Mouse (Mus musculus) myocyte (in vitro differentiated cells): ENCODE data around the gene Plin3. TPM values are rescaled to one million over a fixed set of nuclear protein-coding genes. Genes with fewer than 3 reads are reported as not detected.

Experiments used
- H3K27me3 ChIP-seq: one replicate; pipeline ENCODE4 v1.6.1; 2011; ENCODE audit not compliant: control insufficient read depth, insufficient read depth, insufficient read length
- H3K36me3 ChIP-seq: one replicate; pipeline ENCODE4 v1.6.1; 2011; ENCODE audit not compliant: control insufficient read depth, insufficient read depth
- H3K4me2 ChIP-seq: one replicate; pipeline ENCODE4 v1.6.1; 2011; ENCODE audit warnings: low read depth, control low read depth
- H3K4me3 ChIP-seq: one replicate; pipeline ENCODE4 v1.5.1; 2011; ENCODE audit warnings: mild to moderate bottlenecking, control low read depth, moderate library complexity
- H3K79me2 ChIP-seq: one replicate; pipeline ENCODE4 v1.6.1; 2011; ENCODE audit not compliant: control insufficient read depth, insufficient read depth
- H3ac ChIP-seq: one replicate; pipeline ENCODE4 v1.6.1; 2011; ENCODE audit not compliant: control insufficient read depth, insufficient read length
- CEBPB ChIP-seq: IDR thresholded peaks from 2 replicates; pipeline ENCODE4 v1.6.1; 2011; ENCODE audit warnings: mild to moderate bottlenecking, moderate library complexity; ENCODE audit not compliant: poor library complexity, insufficient read depth, severe bottlenecking
- E2F4 ChIP-seq: IDR thresholded peaks from one replicate; pipeline ENCODE4 v1.6.1; 2011; ENCODE audit warnings: mild to moderate bottlenecking, control low read depth, moderate library complexity; ENCODE audit not compliant: insufficient read depth
- MAX ChIP-seq: IDR thresholded peaks from one replicate; pipeline ENCODE4 v1.6.1; 2011; ENCODE audit warnings: low read depth, mild to moderate bottlenecking, control low read depth
- MYOD1 ChIP-seq, 3 experiments: IDR thresholded peaks; one replicate each; pipeline ENCODE4 v1.6.1; 2011; ENCODE audit warnings: control low read depth in 2 of 3, low read depth in 2 of 3, mild to moderate bottlenecking in 2 of 3, moderate library complexity in 1 of 3; ENCODE audit not compliant: insufficient read length in 2 of 3, control insufficient read depth in 1 of 3
- MYOG ChIP-seq, 3 experiments: IDR thresholded peaks; one replicate each; pipeline ENCODE4 v1.6.1; 2011; ENCODE audit warnings: control low read depth in 2 of 3, low read depth in 2 of 3, mild to moderate bottlenecking in 2 of 3; ENCODE audit not compliant: insufficient read length in 2 of 3, control insufficient read depth in 1 of 3, insufficient read depth in 1 of 3
- POLR2A ChIP-seq: IDR thresholded peaks from one replicate; pipeline ENCODE4 v1.6.1; 2011; ENCODE audit warnings: low read depth, mild to moderate bottlenecking, control low read depth, moderate library complexity; ENCODE audit not compliant: insufficient read length
- POLR2AphosphoS2 ChIP-seq: IDR thresholded peaks from one replicate; pipeline ENCODE4 v1.6.1; 2011; ENCODE audit warnings: low read depth, control low read depth; ENCODE audit not compliant: insufficient read length
- REST ChIP-seq: IDR thresholded peaks from one replicate; pipeline ENCODE4 v1.6.1; 2011; ENCODE audit warnings: mild to moderate bottlenecking, control low read depth, moderate library complexity; ENCODE audit not compliant: insufficient read depth, insufficient read length
- SRF ChIP-seq: IDR thresholded peaks from one replicate; pipeline ENCODE4 v1.6.1; 2011; ENCODE audit warnings: low read depth; ENCODE audit not compliant: control insufficient read depth, insufficient read length
- TCF12 ChIP-seq: IDR thresholded peaks from one replicate; pipeline ENCODE4 v1.6.1; 2011; ENCODE audit warnings: mild to moderate bottlenecking, control low read depth; ENCODE audit not compliant: poor library complexity, insufficient read depth, severe bottlenecking
- TCF3 ChIP-seq: IDR thresholded peaks from one replicate; pipeline ENCODE4 v1.6.1; 2011; ENCODE audit warnings: low read depth, control low read depth; ENCODE audit not compliant: insufficient read length
- USF1 ChIP-seq: IDR thresholded peaks from one replicate; pipeline ENCODE4 v1.6.1; 2011; ENCODE audit warnings: low read depth, mild to moderate bottlenecking, control low read depth, moderate library complexity
- polyA plus RNA-seq: library from polyadenylated mRNA; unstranded; fragments of >200 nt; fragmentation: generic; extraction: Trizol; gene quantifications from one replicate; pipeline ENCODE4 v1.2.1, GENCODE M21; 2012; ENCODE audit warnings: missing spikeins

The Plin3 gene
- polyA plus RNA-seq, 1 experiment: 44.8 TPM

DNA sequence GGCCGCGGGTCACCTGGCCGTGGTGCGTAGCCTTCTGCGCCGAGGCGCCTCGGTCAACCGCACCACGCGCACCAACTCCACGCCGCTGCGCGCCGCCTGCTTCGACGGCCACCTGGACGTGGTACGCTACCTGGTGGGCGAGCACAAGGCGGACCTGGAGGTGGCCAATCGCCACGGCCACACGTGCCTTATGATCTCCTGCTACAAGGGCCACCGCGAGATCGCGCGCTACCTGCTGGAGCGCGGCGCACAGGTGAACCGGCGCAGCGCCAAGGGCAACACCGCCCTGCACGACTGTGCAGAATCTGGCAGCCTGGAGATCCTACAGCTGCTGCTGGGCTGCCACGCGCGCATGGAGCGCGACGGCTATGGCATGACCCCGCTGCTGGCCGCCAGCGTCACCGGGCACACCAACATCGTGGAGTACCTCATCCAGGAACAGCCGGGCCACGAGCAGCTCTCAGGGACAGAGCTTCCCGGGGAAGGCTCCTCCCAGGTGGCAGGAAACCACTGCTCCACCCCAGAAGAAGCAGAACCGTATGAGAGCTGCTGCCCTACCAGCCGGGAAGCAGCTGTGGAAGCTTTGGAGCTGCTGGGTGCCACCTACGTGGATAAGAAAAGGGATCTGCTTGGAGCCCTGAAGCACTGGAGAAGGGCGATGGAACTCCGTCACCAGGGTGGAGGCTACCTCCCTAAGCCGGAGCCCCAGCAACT lies 35.3 kb downstream of the Plin3 start:
- no peak for TF ChIP-seq SRF
- TF ChIP-seq MYOG (IDR thresholded peaks at IDR 0.05; ENCODE audit: control insufficient read depth in 1 of 3, insufficient read depth in 1 of 3, insufficient read length in 2 of 3, low read depth in 2 of 3): peak in 1 of 3 experiments; percentile 26
- peak in 1 of 3 experiments; percentile 7 for TF ChIP-seq MYOD1 (IDR thresholded peaks at IDR 0.05; ENCODE audit: control insufficient read depth in 1 of 3, insufficient read length in 2 of 3, low read depth in 2 of 3)
- TF ChIP-seq POLR2A: peak; percentile 4
- peaks cover 7% of the 10 kb centered on the region for H3K36me3 ChIP-seq

DNA sequence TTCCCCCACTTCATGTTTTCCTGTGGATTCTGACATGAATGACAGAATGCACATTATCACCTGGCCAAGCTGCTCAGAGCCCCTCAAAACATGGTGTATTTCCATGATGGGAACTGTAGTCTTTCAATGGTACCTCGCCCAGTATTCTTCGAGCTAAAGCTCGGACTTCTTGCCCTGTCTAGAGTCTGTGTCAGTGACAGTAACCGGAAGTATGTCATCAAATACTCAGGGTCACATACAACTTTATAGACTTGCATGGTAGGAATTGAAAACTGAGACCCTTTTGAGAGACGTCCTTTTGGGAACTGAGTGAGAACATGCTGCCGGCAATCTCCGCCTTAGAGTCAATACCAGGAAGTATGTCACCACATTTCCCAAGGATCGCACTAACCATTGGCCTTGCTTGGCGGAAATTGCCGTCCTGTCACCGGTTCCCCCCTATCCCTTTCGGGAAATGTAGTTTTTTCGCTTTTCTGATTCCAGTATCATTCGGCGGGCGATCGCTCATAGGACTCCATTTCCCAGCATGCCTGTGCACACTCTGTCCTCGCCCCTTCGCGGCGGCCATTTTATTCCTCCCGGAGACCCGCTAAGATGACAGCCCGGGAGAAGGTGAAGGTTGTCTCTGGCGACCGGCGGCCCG lies 36.3 kb downstream of the Plin3 start, which contains the start of gene Fem1a:
Fem1a (plus strand) TSS at position 572 of the 643 bp plus-strand sequence.
- Histone ChIP-seq H3K4me3 (peak within 1 kb of the TSS; percentile 50), H3K36me3 (peaks cover 7% of the 10 kb centered on the region), H3K79me2 (peaks cover 36% of the 10 kb centered on the region), H3ac (peak within 1 kb of the TSS; percentile 80), H3K4me2 (peak within 1 kb of the TSS; percentile 98), H3K27me3 (no peaks in the 10 kb centered on the region)
- TF ChIP-seq TCF12: no peak
- peak; percentile 2 for TF ChIP-seq MAX

More for the DNA sequence above, 35.3 kb downstream of the Plin3 start:
- peaks cover 40% of the 10 kb centered on the region for H3K79me2 ChIP-seq
- H3K4me3 ChIP-seq: peak overlapping the region; percentile 50
- peak overlapping the region; percentile 80 for H3ac ChIP-seq
- H3K27me3 ChIP-seq: no peaks in the 10 kb centered on the region
- H3K4me2 ChIP-seq: peak overlapping the region; percentile 77

DNA sequence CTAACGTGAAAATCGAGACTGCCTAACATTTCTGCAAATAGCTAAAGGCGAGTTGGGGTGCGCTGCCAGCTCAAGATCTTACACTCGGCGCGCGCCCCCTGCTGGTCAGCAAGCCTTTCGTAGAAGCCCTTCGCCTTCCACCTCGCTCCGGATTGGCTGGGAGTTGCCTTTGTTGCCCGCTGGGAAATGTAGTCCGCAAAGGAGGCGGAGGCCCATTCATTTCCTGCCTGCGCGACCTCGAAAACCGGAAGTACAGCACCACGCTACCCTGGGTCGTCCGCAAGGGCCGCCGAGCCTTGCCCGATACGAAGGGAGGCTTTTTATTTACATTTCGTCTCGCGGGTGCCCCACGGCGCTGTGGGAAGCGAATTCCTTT lies 36.8 kb downstream of the Plin3 start:
- TF ChIP-seq MYOD1 (IDR thresholded peaks at IDR 0.05; ENCODE audit: control insufficient read depth in 1 of 3, insufficient read length in 2 of 3, low read depth in 2 of 3) (no peak), TCF3 (no peak), POLR2A (peak; percentile 65), E2F4 (no peak), SRF (peak; percentile 44), CEBPB (no peak), USF1 (no peak), MYOG (IDR thresholded peaks at IDR 0.05; ENCODE audit: control insufficient read depth in 1 of 3, insufficient read depth in 1 of 3, insufficient read length in 2 of 3, low read depth in 2 of 3) (no peak), POLR2AphosphoS2 (peak; percentile 42), MAX (no peak), TCF12 (no peak), REST (no peak)
- peak overlapping the region; percentile 50 for H3K4me3 ChIP-seq
- H3K79me2 ChIP-seq: peaks cover 35% of the 10 kb centered on the region
- peak overlapping the region; percentile 98 for H3K4me2 ChIP-seq
- H3ac ChIP-seq: no peak overlapping the region
- no peaks in the 10 kb centered on the region for H3K27me3 ChIP-seq
- peaks cover 7% of the 10 kb centered on the region for H3K36me3 ChIP-seq

DNA sequence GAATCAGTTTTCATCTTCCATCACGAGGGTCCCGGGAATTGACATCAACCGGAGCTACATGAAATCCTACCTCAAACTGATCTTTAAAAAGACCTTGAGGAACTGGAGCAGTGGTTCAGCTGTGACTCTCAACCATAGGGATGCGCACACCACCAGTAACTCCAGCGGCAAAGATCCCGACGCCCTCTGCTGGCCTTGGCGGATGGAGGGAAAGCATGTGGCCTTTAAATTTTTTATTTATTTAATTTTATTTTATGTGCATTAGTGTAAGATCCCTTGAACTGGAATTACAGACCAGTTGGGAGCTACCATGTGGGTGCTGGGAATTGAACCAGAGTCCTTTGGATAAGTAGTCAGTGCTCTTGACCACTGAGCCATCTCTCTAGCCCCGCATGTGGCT lies 37.2 kb downstream of the Plin3 start:
- Histone ChIP-seq H3K27me3 (no peaks in the 10 kb centered on the region), H3K4me2 (peak overlapping the region; percentile 64), H3ac (no peak overlapping the region), H3K36me3 (peaks cover 4% of the 10 kb centered on the region), H3K4me3 (peak overlapping the region; percentile 50), H3K79me2 (peaks cover 31% of the 10 kb centered on the region)
- TF ChIP-seq MYOG (IDR thresholded peaks at IDR 0.05; ENCODE audit: control insufficient read depth in 1 of 3, insufficient read depth in 1 of 3, insufficient read length in 2 of 3, low read depth in 2 of 3) (no peak), TCF3 (no peak), CEBPB (no peak), TCF12 (no peak), SRF (no peak), POLR2AphosphoS2 (no peak), USF1 (no peak), E2F4 (no peak), REST (no peak), MAX (no peak), POLR2A (no peak)

DNA sequence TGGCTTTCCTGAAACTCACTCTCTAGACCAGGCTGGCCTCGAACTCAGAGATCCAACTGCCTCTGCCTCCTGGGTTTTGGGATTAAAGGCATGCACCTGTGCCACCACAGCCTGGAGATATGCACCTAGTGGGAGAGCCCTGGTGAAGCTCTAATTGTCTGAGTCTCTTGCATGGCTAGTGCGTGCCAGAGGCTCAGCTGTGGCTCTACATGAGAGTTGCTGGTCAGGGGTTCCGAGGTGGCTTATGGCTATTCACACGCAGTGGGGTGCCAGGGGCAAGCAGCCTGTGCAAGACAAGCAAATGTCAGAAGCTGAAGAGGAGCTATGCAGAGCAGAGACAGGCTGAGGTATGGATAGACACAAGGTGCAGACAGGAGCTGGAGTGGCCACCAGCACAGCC lies 38.0 kb downstream of the Plin3 start:
- H3K36me3 ChIP-seq: no peaks in the 10 kb centered on the region
- H3K79me2 ChIP-seq: peaks cover 23% of the 10 kb centered on the region
- no peak overlapping the region for H3K4me3 ChIP-seq
- H3K27me3 ChIP-seq: peaks cover 4% of the 10 kb centered on the region
- no peak for TF ChIP-seq TCF3
- no peak for TF ChIP-seq USF1
- TF ChIP-seq SRF: no peak
- H3K4me2 ChIP-seq: no peak overlapping the region
- H3ac ChIP-seq: no peak overlapping the region
